Mouse (Mus musculus) liver, adult 2 months (tissue): ENCODE measurements around the gene Egflam.

Experiments used
- CTCF ChIP-seq: fragments of 200-500 bp; IDR thresholded peaks from 2 replicates; pipeline ENCODE4 v1.5.1; 2011; ENCODE audit warnings: low read depth, low read length, control low read depth
- POLR2A ChIP-seq: fragments of 200-500 bp; IDR thresholded peaks from 2 replicates; pipeline ENCODE4 v1.6.1; 2011; ENCODE audit warnings: low read length, control low read depth; ENCODE audit not compliant: insufficient read depth; ENCODE audit errors: extremely low read depth

GRCm38 (mm10) chr15:7424282-7424681 lies 26.1 kb upstream of the Egflam start:
- TF ChIP-seq CTCF = no peak
- TF ChIP-seq POLR2A = no peak
